Mouse (Mus musculus) embryonic facial prominence, embryonic 12.5 days (tissue): ENCODE data around the gene Myod1. TPM values are rescaled to one million over a fixed set of nuclear protein-coding genes. Genes with fewer than 3 reads are reported as not detected.

Experiments
- ATAC-seq: fragments of 200-750 bp; cut with Nextera tagmentation; 2 replicates; pipeline ENCODE4 v1.8.0; 2017; ENCODE audit not compliant: insufficient number of reproducible peaks, insufficient read depth, low FRiP score, low TSS enrichment
- H3K27ac ChIP-seq: fragments of 300-500 bp; sonication (generic); 2 replicates; pipeline ENCODE4 v1.5.1; 2016; ENCODE audit warnings: mild to moderate bottlenecking
- H3K27me3 ChIP-seq: fragments of 300-500 bp; sonication (generic); 2 replicates; pipeline ENCODE4 v1.6.1; 2016; ENCODE audit warnings: mild to moderate bottlenecking, moderate library complexity
- H3K36me3 ChIP-seq: fragments of 300-500 bp; sonication (generic); 2 replicates; pipeline ENCODE4 v1.6.1; 2016; ENCODE audit warnings: mild to moderate bottlenecking
- H3K4me1 ChIP-seq: fragments of 300-500 bp; sonication (generic); 2 replicates; pipeline ENCODE4 v1.6.1; 2016
- H3K4me2 ChIP-seq: fragments of 300-500 bp; sonication (generic); replicated peaks from 2 replicates; pipeline ENCODE4 v1.6.1; 2016; ENCODE audit warnings: mild to moderate bottlenecking, moderate library complexity
- H3K4me3 ChIP-seq: fragments of 300-500 bp; sonication (generic); 2 replicates; pipeline ENCODE4 v1.5.1; 2016; ENCODE audit warnings: mild to moderate bottlenecking
- H3K9ac ChIP-seq: fragments of 300-500 bp; sonication (generic); 2 replicates; pipeline ENCODE4 v1.6.1; 2016; ENCODE audit warnings: mild to moderate bottlenecking, moderate library complexity
- H3K9me3 ChIP-seq: fragments of 300-500 bp; sonication (generic); 2 replicates; pipeline ENCODE4 v1.6.1; 2016; ENCODE audit warnings: mild to moderate bottlenecking, moderate library complexity
- WGBS: fragments of 180-500 bp; shearing (Covaris S2); methylation state at CpG from one replicate; pipeline ENCODE4 v1.1.7; 2016; 5-methylcytosine and 5-hydroxymethylcytosine counted together
- polyA plus RNA-seq: library from polyadenylated mRNA; unstranded; fragments of >200 nt; fragmentation: Nextera tagmentation; extraction: Ambion mirVana; gene quantifications from 2 replicates; pipeline ENCODE4 v1.2.1, GENCODE M21; 2016

Gene Myod1
- polyA plus RNA-seq, 1 experiment from 2014 or later, result 28.8 TPM

- WGBS, result 56% methylated on average over 5 of the region's 5 CpGs
- no peak overlapping the region for H3K4me2 ChIP-seq
- no peak overlapping the region for H3K4me3 ChIP-seq
- peaks cover 9% of the 10 kb centered on the region; the same call in 1 of the 2 replicates for H3K4me1 ChIP-seq
- no peak overlapping the region for H3K9ac ChIP-seq
- H3K27me3 ChIP-seq, result peaks cover 34% of the 10 kb centered on the region
- H3K36me3 ChIP-seq, result no peaks in the 10 kb centered on the region
- H3K9me3 ChIP-seq, result no peaks in the 10 kb centered on the region
- no peak overlapping the region for H3K27ac ChIP-seq
- ATAC-seq, result no peak
Measured at GRCm38 (mm10) chr7:46391701-46392100, 15.4 kb downstream of the Myod1 start.

GRCm38 (mm10) chr7:46393116-46393515 lies 16.8 kb downstream of the Myod1 start:
- H3K4me1 ChIP-seq, result peaks cover 18% of the 10 kb centered on the region
- no peak overlapping the region for H3K27ac ChIP-seq
- no peak overlapping the region for H3K4me2 ChIP-seq
- H3K9me3 ChIP-seq, result no peaks in the 10 kb centered on the region
- 0% methylated on average over 2 of the region's 2 CpGs for WGBS
- H3K27me3 ChIP-seq, result peaks cover 48% of the 10 kb centered on the region
- no peak overlapping the region for H3K9ac ChIP-seq
- no peak for ATAC-seq
- no peak overlapping the region for H3K4me3 ChIP-seq
- H3K36me3 ChIP-seq, result no peaks in the 10 kb centered on the region

- H3K4me1 ChIP-seq, result peaks cover 18% of the 10 kb centered on the region
- ATAC-seq, result no peak
- no peak overlapping the region for H3K4me2 ChIP-seq
- H3K9ac ChIP-seq, result no peak overlapping the region
- no peaks in the 10 kb centered on the region for H3K9me3 ChIP-seq
- no peaks in the 10 kb centered on the region for H3K36me3 ChIP-seq
- H3K27me3 ChIP-seq, result peaks cover 56% of the 10 kb centered on the region
- WGBS, result 49% methylated on average over 12 of the region's 12 CpGs
- H3K27ac ChIP-seq, result no peak overlapping the region
- no peak overlapping the region for H3K4me3 ChIP-seq
Measured at GRCm38 (mm10) chr7:46393718-46394511, 17.6 kb downstream of the Myod1 start.

- ATAC-seq, result no peak
- Histone ChIP-seq H3K27me3 (peaks cover 66% of the 10 kb centered on the region), H3K36me3 (no peaks in the 10 kb centered on the region), H3K27ac (no peak overlapping the region), H3K4me1 (peaks cover 18% of the 10 kb centered on the region), H3K9ac (no peak overlapping the region), H3K4me3 (no peak overlapping the region), H3K4me2 (no peak overlapping the region), H3K9me3 (no peaks in the 10 kb centered on the region)
- 62% methylated on average over 4 of the region's 4 CpGs for WGBS
Measured at GRCm38 (mm10) chr7:46394933-46395332, 18.7 kb downstream of the Myod1 start.

GRCm38 (mm10) chr7:46395571-46395970 lies 19.3 kb downstream of the Myod1 start:
- Histone ChIP-seq H3K27me3 (peaks cover 72% of the 10 kb centered on the region), H3K27ac (no peak overlapping the region), H3K4me3 (peak overlapping the region; percentile 48), H3K9ac (no peak overlapping the region), H3K4me1 (peaks cover 18% of the 10 kb centered on the region), H3K36me3 (no peaks in the 10 kb centered on the region), H3K9me3 (no peaks in the 10 kb centered on the region), H3K4me2 (peak overlapping the region; percentile 98)
- 22% methylated on average over 6 of the region's 6 CpGs for WGBS
- no peak for ATAC-seq

- under 1% methylated on average over 87 of the region's 93 CpGs for WGBS
- Histone ChIP-seq H3K4me3 (peak within 1 kb of the TSS; percentile 48), H3K27me3 (peaks cover 78% of the 10 kb centered on the region), H3K36me3 (no peaks in the 10 kb centered on the region), H3K4me2 (peak within 1 kb of the TSS; percentile 98), H3K27ac (no peak within 1 kb of the TSS), H3K9ac (peak within 1 kb of the TSS; percentile 34), H3K9me3 (no peaks in the 10 kb centered on the region), H3K4me1 (peaks cover 18% of the 10 kb centered on the region)
- ATAC-seq, result peak; percentile 77
Measured at GRCm38 (mm10) chr7:46396231-46396927, 20.1 kb downstream of the Myod1 start, which contains the start of gene Kcnc1. Gene Kcnc1, plus strand, starts transcription at chr7:46396497.

- no peaks in the 10 kb centered on the region for H3K36me3 ChIP-seq
- H3K4me2 ChIP-seq, result peak overlapping the region; percentile 98
- H3K4me3 ChIP-seq, result peak overlapping the region; percentile 48
- H3K9ac ChIP-seq, result no peak overlapping the region
- 2% methylated on average over 54 of the region's 64 CpGs for WGBS
- H3K27ac ChIP-seq, result no peak overlapping the region
- no peak for ATAC-seq
- H3K27me3 ChIP-seq, result peaks cover 83% of the 10 kb centered on the region
- H3K4me1 ChIP-seq, result peaks cover 18% of the 10 kb centered on the region
- no peaks in the 10 kb centered on the region for H3K9me3 ChIP-seq
Measured at GRCm38 (mm10) chr7:46396928-46397731, 20.9 kb downstream of the Myod1 start.

- Histone ChIP-seq H3K4me1 (peaks cover 18% of the 10 kb centered on the region), H3K9me3 (no peaks in the 10 kb centered on the region), H3K4me3 (peak overlapping the region; percentile 48; the same call in 1 of the 2 replicates), H3K36me3 (no peaks in the 10 kb centered on the region), H3K27ac (no peak overlapping the region), H3K9ac (no peak overlapping the region), H3K27me3 (peaks cover 81% of the 10 kb centered on the region), H3K4me2 (peak overlapping the region; percentile 98)
- no peak for ATAC-seq
- 8% methylated on average over 70 of the region's 70 CpGs for WGBS
Measured at GRCm38 (mm10) chr7:46397732-46398333, 21.6 kb downstream of the Myod1 start.

GRCm38 (mm10) chr7:46398612-46399011 lies 22.3 kb downstream of the Myod1 start:
- Histone ChIP-seq H3K27ac (no peak overlapping the region), H3K9ac (no peak overlapping the region), H3K9me3 (no peaks in the 10 kb centered on the region), H3K36me3 (no peaks in the 10 kb centered on the region), H3K27me3 (peaks cover 80% of the 10 kb centered on the region), H3K4me1 (peaks cover 18% of the 10 kb centered on the region), H3K4me2 (no peak overlapping the region), H3K4me3 (no peak overlapping the region)
- whole genome bisulfite sequencing, result 68% methylated on average over 4 of the region's 4 CpGs
- ATAC-seq, result no peak

- Histone ChIP-seq H3K9me3 (no peaks in the 10 kb centered on the region), H3K4me1 (peaks cover 18% of the 10 kb centered on the region), H3K4me2 (no peak overlapping the region), H3K36me3 (no peaks in the 10 kb centered on the region), H3K27me3 (peaks cover 69% of the 10 kb centered on the region), H3K27ac (no peak overlapping the region), H3K9ac (no peak overlapping the region), H3K4me3 (no peak overlapping the region)
- WGBS, result 82% methylated on average over 1 of the region's 1 CpGs
- ATAC-seq, result no peak
Measured at GRCm38 (mm10) chr7:46399676-46400075, 23.4 kb downstream of the Myod1 start.

- Histone ChIP-seq H3K36me3 (no peaks in the 10 kb centered on the region), H3K4me2 (no peak overlapping the region), H3K9ac (no peak overlapping the region), H3K4me1 (peaks cover 18% of the 10 kb centered on the region), H3K27me3 (peaks cover 65% of the 10 kb centered on the region), H3K9me3 (no peaks in the 10 kb centered on the region), H3K27ac (no peak overlapping the region), H3K4me3 (no peak overlapping the region)
- WGBS, result 46% methylated on average over 8 of the region's 8 CpGs
- no peak for ATAC-seq
Measured at GRCm38 (mm10) chr7:46400346-46400745, 24.1 kb downstream of the Myod1 start.
